Mouse (Mus musculus) heart, postnatal 0 days (tissue): ENCODE results near the gene Mlip. TPM values are rescaled to one million over a fixed set of nuclear protein-coding genes. Genes with fewer than 3 reads are reported as not detected.

Source experiments
- ATAC-seq: fragments of 200-750 bp; cut with Nextera tagmentation; 2 replicates; pipeline ENCODE4 v1.8.0; 2017; ENCODE audit warnings: low read depth, moderate number of reproducible peaks, moderate library complexity; ENCODE audit not compliant: insufficient read depth
- DNase-seq: peaks from one replicate; pipeline ENCODE4 v3.0.0-alpha.2; 2016; ENCODE audit warnings: low spot score
- H3K27ac ChIP-seq: fragments of 300-500 bp; sonication (generic); 2 replicates; pipeline ENCODE4 v1.5.1; 2014; ENCODE audit warnings: low read depth, mild to moderate bottlenecking
- H3K27me3 ChIP-seq: fragments of 300-500 bp; sonication (generic); 2 replicates; pipeline ENCODE4 v1.6.1; 2014; ENCODE audit warnings: low read length, mixed read lengths; ENCODE audit not compliant: control insufficient read depth, insufficient read depth
- H3K36me3 ChIP-seq: fragments of 300-500 bp; sonication (generic); replicated peaks from 2 replicates; pipeline ENCODE4 v1.6.1; 2014; ENCODE audit warnings: low read length, mixed read lengths; ENCODE audit not compliant: control insufficient read depth, insufficient read depth
- H3K4me1 ChIP-seq: fragments of 300-500 bp; sonication (generic); 2 replicates; pipeline ENCODE4 v1.6.1; 2014; ENCODE audit warnings: antibody characterized with exemption; ENCODE audit not compliant: control insufficient read depth, insufficient read depth
- H3K4me2 ChIP-seq: fragments of 300-500 bp; sonication (generic); 2 replicates; pipeline ENCODE4 v1.6.1; 2014; ENCODE audit warnings: low read depth, mild to moderate bottlenecking, low read length, moderate library complexity
- H3K4me3 ChIP-seq: fragments of 300-500 bp; sonication (generic); 2 replicates; pipeline ENCODE4 v1.5.1; 2014; ENCODE audit warnings: low read depth, low read length
- H3K9ac ChIP-seq: fragments of 300-500 bp; sonication (generic); replicated peaks from 2 replicates; pipeline ENCODE4 v1.6.1; 2014; ENCODE audit warnings: low read depth, low read length, mixed read lengths
- H3K9me3 ChIP-seq: fragments of 300-500 bp; sonication (generic); replicated peaks from 2 replicates; pipeline ENCODE4 v1.6.1; 2016; ENCODE audit warnings: low read length; ENCODE audit not compliant: control insufficient read depth
- CTCF ChIP-seq: IDR thresholded peaks from 2 replicates; pipeline ENCODE4 v1.5.1; 2016; ENCODE audit warnings: antibody characterized with exemption, control low read depth, low read depth
- EP300 ChIP-seq: IDR thresholded peaks from 2 replicates; pipeline ENCODE4 v1.6.1; 2016; ENCODE audit warnings: antibody characterized with exemption, low read depth
- WGBS: fragments of 180-500 bp; shearing (Covaris S2); extraction: QIAGEN DNeasy Blood & Tissue Kit; methylation state at CpG from one replicate; pipeline ENCODE4 v1.1.7; 2014; 5-methylcytosine and 5-hydroxymethylcytosine counted together
- polyA plus RNA-seq: library from polyadenylated mRNA; unstranded; fragments of >200 nt; fragmentation: Nextera tagmentation; extraction: Ambion mirVana; gene quantifications from 2 replicates; pipeline ENCODE4 v1.2.1, GENCODE M21; 2015
- total RNA-seq: library from RNA; depleted of rRNA; stranded (reverse); fragments of >200 nt; gene quantifications from 2 replicates; pipeline ENCODE4 v1.2.3, GENCODE M21; 2014; ENCODE audit warnings: low replicate concordance

Gene Mlip
- total and polyA plus RNA-seq, 2 experiments from 2014 or later: 87.9 to 93.8 TPM

GRCm38 (mm10) chr9:77388956-77389355, 36.2 kb upstream of the Mlip start:
- H3K9ac ChIP-seq: no peak overlapping the region
- WGBS: 85% methylated on average over 8 of the region's 8 CpGs
- DNase-seq (no peak), ATAC-seq (no peak)
- no peak overlapping the region for H3K4me3 ChIP-seq
- peaks cover 8% of the 10 kb centered on the region for H3K4me1 ChIP-seq
- no peak for TF ChIP-seq EP300
- TF ChIP-seq CTCF: no peak
- H3K4me2 ChIP-seq: no peak overlapping the region
- no peaks in the 10 kb centered on the region for H3K9me3 ChIP-seq
- no peaks in the 10 kb centered on the region for H3K27me3 ChIP-seq
- H3K27ac ChIP-seq: no peak overlapping the region
- no peaks in the 10 kb centered on the region for H3K36me3 ChIP-seq

DNA sequence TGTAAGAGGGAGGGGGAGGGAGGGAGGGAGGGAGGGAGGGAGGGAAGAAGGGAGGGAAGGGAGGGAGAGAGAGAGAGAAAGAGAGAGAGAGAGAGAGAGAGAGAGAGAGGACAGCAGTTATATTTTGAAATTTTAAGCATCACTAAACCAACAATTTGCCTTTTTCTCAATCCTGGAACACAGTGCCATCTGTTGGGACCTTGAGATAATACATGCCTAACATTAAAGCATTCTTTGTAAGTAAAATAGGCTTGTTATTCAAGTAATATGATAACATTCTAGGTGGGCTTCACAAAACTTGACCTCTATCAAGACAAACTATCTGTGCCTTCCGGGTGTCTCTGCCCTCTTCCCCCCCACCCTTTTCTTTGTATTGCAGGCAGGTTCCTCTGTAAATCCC, 34.0 kb upstream of the Mlip start:
- peak; percentile 43 for TF ChIP-seq CTCF
- no peak for TF ChIP-seq EP300
- Histone ChIP-seq H3K4me1 (peaks cover 8% of the 10 kb centered on the region), H3K4me3 (no peak overlapping the region), H3K27me3 (no peaks in the 10 kb centered on the region), H3K9ac (no peak overlapping the region), H3K4me2 (no peak overlapping the region), H3K9me3 (no peaks in the 10 kb centered on the region), H3K27ac (no peak overlapping the region), H3K36me3 (no peaks in the 10 kb centered on the region)
- 19% methylated on average over 1 of the region's 1 CpGs for WGBS
- DNase-seq: no peak
- no peak for ATAC-seq

GRCm38 (mm10) chr9:77385611-77386010, 32.8 kb upstream of the Mlip start:
- Histone ChIP-seq H3K4me1 (peaks cover 8% of the 10 kb centered on the region), H3K9ac (no peak overlapping the region), H3K9me3 (no peaks in the 10 kb centered on the region), H3K27me3 (no peaks in the 10 kb centered on the region), H3K36me3 (no peaks in the 10 kb centered on the region), H3K4me3 (no peak overlapping the region; the same call in 1 of the 2 replicates), H3K4me2 (peak overlapping the region; percentile 44), H3K27ac (no peak overlapping the region)
- ATAC-seq (0 out of 2 replicates have a peak, but pooled peaks have one; percentile 24), DNase-seq (peak; percentile 24)
- TF ChIP-seq EP300 (no peak), CTCF (no peak)
- WGBS: 48% methylated on average over 12 of the region's 12 CpGs

GRCm38 (mm10) chr9:77384651-77385050, 31.9 kb upstream of the Mlip start:
- H3K36me3 ChIP-seq: no peaks in the 10 kb centered on the region
- H3K27me3 ChIP-seq: no peaks in the 10 kb centered on the region
- H3K4me2 ChIP-seq: no peak overlapping the region
- ATAC-seq (no peak), DNase-seq (no peak)
- H3K27ac ChIP-seq: no peak overlapping the region
- 88% methylated on average over 9 of the region's 9 CpGs for WGBS
- H3K4me3 ChIP-seq: no peak overlapping the region
- TF ChIP-seq EP300 (no peak), CTCF (no peak)
- H3K4me1 ChIP-seq: peaks cover 8% of the 10 kb centered on the region
- H3K9me3 ChIP-seq: no peaks in the 10 kb centered on the region
- no peak overlapping the region for H3K9ac ChIP-seq

GRCm38 (mm10) chr9:77383951-77384350, 31.2 kb upstream of the Mlip start:
- Histone ChIP-seq H3K4me3 (no peak overlapping the region), H3K9me3 (no peaks in the 10 kb centered on the region), H3K27ac (no peak overlapping the region), H3K4me1 (peaks cover 8% of the 10 kb centered on the region), H3K4me2 (no peak overlapping the region), H3K36me3 (no peaks in the 10 kb centered on the region), H3K9ac (no peak overlapping the region), H3K27me3 (no peaks in the 10 kb centered on the region)
- WGBS: 76% methylated on average over 4 of the region's 4 CpGs
- DNase-seq (no peak), ATAC-seq (no peak)
- no peak for TF ChIP-seq EP300
- no peak for TF ChIP-seq CTCF

- no peak overlapping the region for H3K27ac ChIP-seq
- 56% methylated on average over 3 of the region's 3 CpGs for WGBS
- H3K4me2 ChIP-seq: no peak overlapping the region
- no peaks in the 10 kb centered on the region for H3K36me3 ChIP-seq
- H3K9ac ChIP-seq: no peak overlapping the region
- TF ChIP-seq CTCF (no peak), EP300 (no peak)
- no peak for ATAC-seq
- H3K27me3 ChIP-seq: no peaks in the 10 kb centered on the region
- H3K4me1 ChIP-seq: peaks cover 13% of the 10 kb centered on the region
- no peaks in the 10 kb centered on the region for H3K9me3 ChIP-seq
- no peak overlapping the region for H3K4me3 ChIP-seq
- no peak for DNase-seq
These were observed 29.7 kb upstream of the Mlip start for GRCm38 (mm10) chr9:77382514-77382913.
